Mouse (Mus musculus) testis, adult 2 months (tissue): ENCODE data around the gene Zfc3h1. TPM values are rescaled to one million over a fixed set of nuclear protein-coding genes. Genes with fewer than 3 reads are reported as not detected.

ENCODE experiments used
- H3K27ac ChIP-seq: fragments of 200-500 bp; 2 replicates; pipeline ENCODE4 v1.5.1; 2012; ENCODE audit warnings: low read depth, low read length; ENCODE audit not compliant: control insufficient read depth, insufficient read depth
- H3K27me3 ChIP-seq: fragments of 200-500 bp; 2 replicates; pipeline ENCODE4 v1.6.1; 2012; ENCODE audit warnings: mild to moderate bottlenecking, low read length, moderate library complexity; ENCODE audit not compliant: control insufficient read depth, insufficient read depth
- H3K36me3 ChIP-seq: fragments of 200-500 bp; 2 replicates; pipeline ENCODE4 v1.6.1; 2012; ENCODE audit warnings: mild to moderate bottlenecking, low read length; ENCODE audit not compliant: control insufficient read depth, insufficient read depth
- H3K4me1 ChIP-seq: fragments of 200-500 bp; 2 replicates; pipeline ENCODE4 v1.6.1; 2012; ENCODE audit warnings: low read length; ENCODE audit not compliant: control insufficient read depth, insufficient read depth
- H3K4me3 ChIP-seq: fragments of 200-500 bp; 2 replicates; pipeline ENCODE4 v1.5.1; 2012; ENCODE audit warnings: low read depth, mild to moderate bottlenecking, low read length, moderate library complexity, mixed read lengths; ENCODE audit not compliant: control insufficient read depth
- CTCF ChIP-seq: fragments of 200-500 bp; IDR thresholded peaks from 2 replicates; pipeline ENCODE4 v1.5.1; 2012; ENCODE audit warnings: low read depth, mild to moderate bottlenecking, inconsistent platforms, low read length, moderate library complexity; ENCODE audit not compliant: control insufficient read depth, insufficient read depth, insufficient replicate concordance
- POLR2A ChIP-seq: fragments of 200-500 bp; IDR thresholded peaks from 2 replicates; pipeline ENCODE4 v1.6.1; 2012; ENCODE audit warnings: low read depth, mild to moderate bottlenecking, inconsistent platforms, low read length, moderate library complexity; ENCODE audit not compliant: control insufficient read depth
- polyA plus RNA-seq: library from polyadenylated mRNA; depleted of rRNA; stranded (reverse); fragments of >200 nt; gene quantifications from 2 replicates; pipeline ENCODE4 v1.2.3, GENCODE M21; 2012; rRNA removed

Zfc3h1 gene
- 25.2 and 36.1 TPM in 2 replicates for polyA plus RNA-seq

DNA sequence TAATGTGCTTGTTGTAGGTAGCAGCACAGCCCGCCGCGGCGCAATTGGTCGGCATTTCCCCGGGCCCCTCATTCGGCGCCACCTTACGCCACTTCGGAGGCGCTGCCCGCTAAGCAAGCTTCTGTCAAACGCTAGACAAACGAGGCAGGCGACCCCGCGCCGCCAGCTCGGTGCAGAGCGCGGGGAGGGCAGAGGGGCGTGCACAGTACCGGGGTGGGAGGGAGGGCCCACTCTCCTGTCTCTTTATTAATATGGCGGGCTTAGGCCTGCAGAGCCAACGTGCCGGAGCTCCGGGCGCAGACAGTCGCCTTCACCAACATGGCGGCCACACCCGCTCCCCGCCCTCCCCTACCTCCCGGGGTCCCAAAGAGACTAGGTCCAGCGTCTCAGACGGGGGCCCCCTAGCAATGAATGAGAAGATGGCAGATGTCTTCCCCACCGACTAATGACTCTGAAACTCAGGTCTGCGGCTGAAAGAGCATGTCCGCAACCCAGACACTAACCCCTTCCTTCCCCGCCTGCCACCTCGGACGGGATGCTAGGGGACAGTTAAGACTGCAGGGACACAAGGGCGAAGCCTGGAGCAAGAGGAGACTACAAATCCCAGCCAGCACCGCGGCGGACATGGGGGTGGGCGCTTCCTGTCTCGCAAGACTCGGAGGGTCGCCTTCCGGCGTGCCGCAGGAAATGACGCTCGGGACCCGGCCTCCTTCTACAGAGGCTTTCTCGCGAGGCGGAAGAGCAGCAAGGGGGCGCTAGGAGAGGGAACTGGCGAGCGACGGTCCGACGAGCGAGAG lies at the start of gene Zfc3h1, which contains the start of gene Thap2:
Gene Zfc3h1, plus strand, starts transcription at position 739 of the 797 bp plus-strand sequence.
Gene Thap2, minus strand, starts transcription at position 223 of the 797 bp plus-strand sequence.
- H3K27ac ChIP-seq, result peak within 1 kb of the TSS; percentile 93
- H3K36me3 ChIP-seq, result no peaks in the 10 kb centered on the region; the same call in 1 of the 2 replicates
- TF ChIP-seq CTCF (no peak), POLR2A (peak; percentile 98)
- H3K4me1 ChIP-seq, result peaks cover 3% of the 10 kb centered on the region; the same call in 1 of the 2 replicates
- H3K27me3 ChIP-seq, result no peaks in the 10 kb centered on the region
- peak within 1 kb of the TSS; percentile 96 for H3K4me3 ChIP-seq

DNA sequence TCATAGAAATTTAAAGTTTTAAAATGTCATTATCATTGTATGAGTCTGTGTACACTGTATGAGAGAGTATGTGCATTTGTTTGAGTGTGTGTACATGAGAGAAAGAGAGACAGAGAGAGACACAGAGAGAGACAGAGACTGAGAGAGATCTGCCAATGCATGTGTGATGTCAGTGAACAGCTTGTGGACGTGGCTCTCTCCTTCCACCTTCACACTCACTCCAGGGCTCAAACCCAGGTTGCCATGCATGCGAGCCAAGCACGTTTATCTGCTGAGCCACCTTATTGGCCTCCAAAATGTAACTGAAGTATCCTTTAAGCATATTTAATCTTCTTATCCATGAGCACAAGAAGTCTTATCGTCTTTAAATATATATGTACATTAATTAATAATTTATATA lies 47.9 kb upstream of the Zfc3h1 start:
- TF ChIP-seq POLR2A (no peak), CTCF (no peak)
- Histone ChIP-seq H3K36me3 (no peaks in the 10 kb centered on the region), H3K27ac (no peak overlapping the region), H3K27me3 (no peaks in the 10 kb centered on the region), H3K4me3 (no peak overlapping the region), H3K4me1 (no peaks in the 10 kb centered on the region)

DNA sequence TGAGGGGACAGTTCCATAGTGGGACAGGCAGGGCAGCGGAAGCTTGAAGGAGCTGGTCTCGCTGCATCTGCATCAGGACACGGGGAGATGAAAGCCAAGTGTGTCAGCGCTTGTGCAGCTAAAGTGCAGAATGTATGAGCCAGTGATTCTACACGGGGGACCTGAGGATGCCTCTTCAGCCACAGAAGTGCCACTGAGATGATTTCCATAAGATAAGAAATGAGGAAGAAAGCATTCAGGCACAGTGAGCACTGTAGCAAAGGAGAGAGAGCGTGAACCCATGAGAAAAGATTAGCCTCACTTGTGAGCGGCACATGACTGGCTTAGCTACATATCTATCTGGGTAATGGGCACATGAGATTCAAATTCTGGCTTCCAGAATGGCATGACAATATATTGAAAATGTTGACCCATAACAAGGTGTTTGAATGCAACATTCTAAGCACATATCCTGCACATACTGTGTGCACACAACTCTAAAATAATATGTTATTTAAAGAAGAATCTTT lies 44.9 kb upstream of the Zfc3h1 start:
- H3K27me3 ChIP-seq, result no peaks in the 10 kb centered on the region
- no peaks in the 10 kb centered on the region for H3K36me3 ChIP-seq

DNA sequence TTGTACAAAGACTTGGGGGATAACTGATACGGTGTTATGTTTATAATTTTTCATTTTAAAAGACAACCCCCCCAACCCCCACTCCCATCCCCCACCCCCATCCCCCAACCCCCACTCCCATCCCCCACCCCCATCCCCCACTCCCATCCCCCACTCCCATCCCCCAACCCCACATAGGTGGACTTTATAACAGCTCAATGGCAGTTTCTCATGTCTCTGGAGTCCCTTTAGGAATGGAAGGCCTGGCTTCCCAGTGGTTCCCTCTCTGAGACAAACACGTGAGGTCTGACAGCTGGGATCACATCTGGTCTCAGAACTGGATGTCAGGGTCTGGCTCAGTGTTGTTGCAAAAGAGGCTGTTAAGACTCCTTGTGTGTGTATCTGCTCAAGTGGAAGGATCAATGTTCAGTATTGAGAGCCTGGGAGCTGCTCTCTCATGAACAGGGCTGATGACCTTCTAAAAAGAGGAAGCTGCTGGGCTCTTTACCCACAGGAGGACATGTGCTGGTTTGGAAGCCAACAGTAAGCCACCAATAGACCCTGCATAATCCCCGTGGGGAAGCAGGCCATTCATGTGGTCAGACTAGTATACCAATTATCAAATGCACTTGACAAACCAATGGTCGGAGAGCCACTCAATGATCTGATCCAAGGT lies 41.9 kb upstream of the Zfc3h1 start:
- H3K36me3 ChIP-seq, result no peaks in the 10 kb centered on the region
- no peak for TF ChIP-seq CTCF
- no peak for TF ChIP-seq POLR2A
- no peak overlapping the region for H3K4me3 ChIP-seq
- no peaks in the 10 kb centered on the region for H3K27me3 ChIP-seq
- no peak overlapping the region for H3K27ac ChIP-seq
- peaks cover 4% of the 10 kb centered on the region; the same call in 1 of the 2 replicates for H3K4me1 ChIP-seq

More for the DNA sequence above, 44.9 kb upstream of the Zfc3h1 start:
- Histone ChIP-seq H3K4me3 (no peak overlapping the region), H3K4me1 (peaks cover 4% of the 10 kb centered on the region; the same call in 1 of the 2 replicates), H3K27ac (no peak overlapping the region)
- TF ChIP-seq POLR2A, result no peak
- no peak for TF ChIP-seq CTCF

DNA sequence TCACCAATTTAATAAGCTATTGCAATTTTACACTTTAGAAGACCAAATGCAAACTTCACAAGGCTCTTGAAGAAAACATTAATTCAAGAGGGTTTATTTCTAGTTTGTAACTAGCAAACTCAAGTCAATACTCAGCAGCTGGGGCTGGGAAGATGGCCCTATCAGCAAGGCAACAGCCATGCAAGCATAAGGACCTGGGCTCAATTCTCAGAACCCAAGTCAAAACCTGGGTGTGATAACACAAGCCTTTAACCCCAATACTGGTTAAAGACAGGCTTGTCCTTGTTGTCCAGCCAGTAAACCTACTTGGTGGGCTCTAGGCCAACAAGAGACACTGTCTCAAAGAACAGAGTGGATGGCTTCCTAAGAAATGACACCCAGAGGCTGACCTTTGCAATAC lies 38.3 kb upstream of the Zfc3h1 start:
- H3K4me3 ChIP-seq, result no peak overlapping the region

DNA sequence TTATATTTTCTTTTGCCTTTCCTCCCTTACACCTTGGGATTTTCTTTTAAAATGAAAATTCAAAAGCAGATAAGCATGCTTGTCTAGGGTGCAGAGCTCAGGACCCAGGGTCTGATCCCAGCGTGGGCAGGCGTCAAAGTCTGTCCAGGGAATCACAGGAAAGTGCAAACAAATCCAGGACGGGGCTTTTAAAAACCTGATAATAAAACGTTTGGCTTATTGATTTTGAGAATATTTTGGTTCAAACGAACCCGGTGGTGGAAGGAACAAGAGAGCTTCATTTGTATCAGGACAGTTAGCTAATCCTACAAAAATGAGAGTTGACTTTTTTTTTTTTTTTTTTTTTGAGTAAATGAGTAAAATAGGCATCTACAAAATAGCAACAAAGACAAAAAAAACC lies 36.6 kb upstream of the Zfc3h1 start:
- H3K27ac ChIP-seq, result no peak overlapping the region
- no peak for TF ChIP-seq POLR2A
- TF ChIP-seq CTCF, result no peak
- H3K36me3 ChIP-seq, result no peaks in the 10 kb centered on the region
- H3K27me3 ChIP-seq, result no peaks in the 10 kb centered on the region
- no peak overlapping the region for H3K4me3 ChIP-seq
- no peaks in the 10 kb centered on the region for H3K4me1 ChIP-seq

More for the DNA sequence above, 38.3 kb upstream of the Zfc3h1 start:
- peaks cover 4% of the 10 kb centered on the region; the same call in 1 of the 2 replicates for H3K4me1 ChIP-seq
- no peaks in the 10 kb centered on the region for H3K27me3 ChIP-seq
- no peaks in the 10 kb centered on the region for H3K36me3 ChIP-seq
- H3K27ac ChIP-seq, result no peak overlapping the region
- TF ChIP-seq POLR2A (no peak), CTCF (no peak)

DNA sequence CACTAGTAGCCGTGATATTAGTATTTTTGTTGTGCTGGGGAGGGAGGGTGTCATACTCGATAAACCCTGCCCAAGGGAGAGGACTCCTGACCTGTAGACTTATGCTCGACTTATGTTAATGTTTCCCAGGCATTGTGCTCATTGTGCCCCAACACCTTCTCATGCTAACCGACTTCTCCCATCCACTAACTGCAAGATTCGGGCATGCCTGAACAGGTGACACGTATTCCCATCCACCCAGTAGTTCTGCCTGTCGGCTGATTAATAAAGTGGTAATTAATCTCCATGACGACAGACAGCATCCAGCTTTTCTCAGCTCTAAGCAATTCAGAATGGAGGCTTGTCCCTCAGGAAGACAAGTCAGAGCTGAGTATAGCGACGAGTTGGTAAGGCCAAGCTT lies 35.7 kb upstream of the Zfc3h1 start:
- H3K27me3 ChIP-seq, result no peaks in the 10 kb centered on the region
- TF ChIP-seq POLR2A (no peak), CTCF (no peak)
- H3K36me3 ChIP-seq, result no peaks in the 10 kb centered on the region
- H3K4me1 ChIP-seq, result no peaks in the 10 kb centered on the region
- no peak overlapping the region for H3K27ac ChIP-seq
- H3K4me3 ChIP-seq, result no peak overlapping the region
